Mouse (Mus musculus): Measurements from ENCODE around the gene Peli3.

Peli3 gene

DNA sequence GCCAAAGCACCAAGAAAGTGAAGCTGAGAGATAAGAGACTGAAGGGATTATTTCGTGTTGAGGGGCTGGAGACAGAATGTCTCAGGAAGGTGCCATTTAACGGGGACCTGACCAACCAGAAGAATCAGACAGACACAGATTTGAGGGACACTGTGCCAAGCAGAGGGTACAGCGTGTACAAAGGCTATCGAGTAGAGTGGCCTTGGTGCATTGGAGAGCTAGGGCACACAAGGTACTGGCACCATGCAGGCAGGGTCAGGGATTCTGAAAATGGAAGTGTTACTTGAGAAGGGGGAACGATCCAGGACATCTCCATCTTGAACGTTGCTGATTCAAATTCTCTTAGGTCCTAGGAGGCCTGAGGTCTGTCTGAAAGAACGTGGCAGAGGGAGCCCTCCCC, 33.6 kb downstream of the Peli3 start:
- no peak for DNase-seq (ENCODE audit: low read depth)

DNA sequence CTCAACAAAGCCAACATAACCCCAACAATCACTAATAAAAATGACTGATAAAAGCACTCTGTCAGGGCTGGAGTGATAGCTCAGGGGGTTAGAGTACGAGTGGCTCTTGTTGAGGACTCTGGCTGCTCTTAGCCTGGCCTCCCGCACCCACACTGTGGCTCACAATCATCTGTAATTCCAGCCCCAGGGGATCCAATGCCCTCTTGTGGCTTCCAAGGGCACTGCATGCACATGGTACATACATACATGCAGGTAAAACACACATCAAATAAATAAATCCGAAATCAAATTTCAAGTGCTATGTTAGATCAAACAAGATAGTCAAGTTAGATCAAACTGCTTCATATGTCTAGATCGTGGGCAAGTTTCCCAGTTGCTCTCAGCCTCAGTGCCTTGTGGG, 34.8 kb downstream of the Peli3 start:
- peak; percentile 59 for DNase-seq (ENCODE audit: low read depth)

DNA sequence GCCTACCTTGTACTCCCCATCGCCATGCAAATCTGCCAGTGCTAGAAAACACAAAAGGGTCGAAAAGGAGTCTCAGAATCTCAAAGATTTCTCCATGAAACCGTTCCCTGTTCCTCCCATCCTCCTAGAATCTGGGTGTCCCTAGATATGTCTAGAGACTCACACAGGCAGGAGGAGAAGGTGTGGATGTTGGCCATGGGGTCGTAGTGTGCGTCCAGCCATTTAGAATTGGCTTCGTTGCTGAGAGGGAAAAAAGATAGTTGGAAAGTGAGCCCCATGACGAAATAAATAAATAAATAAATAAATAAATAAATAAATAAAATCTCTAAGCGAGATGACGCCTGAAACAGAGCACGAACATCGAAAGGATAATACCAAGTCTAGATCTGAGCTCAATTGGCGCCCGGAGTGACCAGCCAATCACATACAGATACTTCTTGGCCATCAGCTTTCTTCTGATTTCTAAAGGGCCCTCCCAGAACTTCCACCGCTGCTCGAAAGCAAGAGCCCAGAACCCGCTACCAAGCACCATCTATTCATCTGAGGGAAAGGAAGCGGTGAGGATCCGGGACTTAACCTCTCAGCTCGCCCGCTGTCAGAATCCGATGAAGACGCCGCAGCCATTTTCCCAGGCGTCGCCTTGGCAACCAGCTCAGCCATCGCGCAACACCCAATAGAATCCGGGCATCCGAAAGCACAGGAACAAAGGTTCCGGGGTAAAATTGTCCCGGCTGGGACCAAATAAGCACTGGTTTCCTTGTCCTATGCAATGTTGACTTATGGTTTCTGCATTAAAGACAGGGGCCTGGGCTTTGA, 36.7 kb downstream of the Peli3 start, which contains the start of gene Bbs1:
TSS of gene Bbs1 (minus strand) at position 650 of the 816 bp plus-strand sequence.
- DNase-seq (ENCODE audit: low read depth), result peak; percentile 93

DNA sequence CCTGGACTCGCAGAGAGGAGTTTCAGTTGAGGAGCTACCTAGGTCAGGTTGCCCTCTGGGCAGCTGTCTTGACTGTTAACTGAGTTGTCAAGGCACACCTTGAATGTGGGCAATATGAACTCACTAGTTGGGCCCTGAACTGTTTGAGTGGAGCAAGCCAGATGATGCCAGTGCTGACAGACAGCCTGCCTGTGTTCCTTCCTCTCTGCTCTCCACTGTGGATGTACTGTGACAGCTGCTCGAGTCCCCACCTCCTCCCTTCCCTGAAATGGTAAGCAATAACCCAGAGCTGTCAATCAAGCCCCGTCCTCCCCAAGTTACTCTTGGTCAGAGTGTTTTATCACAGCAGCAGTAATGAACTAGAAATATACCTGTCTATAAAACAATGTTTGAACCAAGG, 43.0 kb downstream of the Peli3 start:
- DNase-seq (ENCODE audit: low read depth), result no peak

DNA sequence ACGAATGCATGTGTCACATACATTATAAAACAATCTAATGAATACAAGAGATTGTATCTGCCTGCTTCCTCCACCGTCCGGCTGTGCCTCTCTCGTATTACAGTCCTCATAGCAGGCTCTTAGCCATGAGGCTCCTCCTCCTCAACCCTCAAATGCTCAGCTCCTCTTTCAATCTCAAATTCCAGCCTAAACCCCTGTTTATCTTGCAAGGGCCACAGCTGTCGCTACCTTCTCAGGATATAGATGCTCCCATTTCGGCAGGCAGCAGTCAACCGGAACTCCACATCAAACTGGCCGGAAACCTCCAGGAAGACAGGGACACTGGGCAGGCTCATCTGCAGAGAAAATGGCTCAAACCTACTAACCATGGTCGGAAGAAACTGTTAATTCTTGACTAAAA, 44.0 kb downstream of the Peli3 start:
- no peak for DNase-seq (ENCODE audit: low read depth)

DNA sequence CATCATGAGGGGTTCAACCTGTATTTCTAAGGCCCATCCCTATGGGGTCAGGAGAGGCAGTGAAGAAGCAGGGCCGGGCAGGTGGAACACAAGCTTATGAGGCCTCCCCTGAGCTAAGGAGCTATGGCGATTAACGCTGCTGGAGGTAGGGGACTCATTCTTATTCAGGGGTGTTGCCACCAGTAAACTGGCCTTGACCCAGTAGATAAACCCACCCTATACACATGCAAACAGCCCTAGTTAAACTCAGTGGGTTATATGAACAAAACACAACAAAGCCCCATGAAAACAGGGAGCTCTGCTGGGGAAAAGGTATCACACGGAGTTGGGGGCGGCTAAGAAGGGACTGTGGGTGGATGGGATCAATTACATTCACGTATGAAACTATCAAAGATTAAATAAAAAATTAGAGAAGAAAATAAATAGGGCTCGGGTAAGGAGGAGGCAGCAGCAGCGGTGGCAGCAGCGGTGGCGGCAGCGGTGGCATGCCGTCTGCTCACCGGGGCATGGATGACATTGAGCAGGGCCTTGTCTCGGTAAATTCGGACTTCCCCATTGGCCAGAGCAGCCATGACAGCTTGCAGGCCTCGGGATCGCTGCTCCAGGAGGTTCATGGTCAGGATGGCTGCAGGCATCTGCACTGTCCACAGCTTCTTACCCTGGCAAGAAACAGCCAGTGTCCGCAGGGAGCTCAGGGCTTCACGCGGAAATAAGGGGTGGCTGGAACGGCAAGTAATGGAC, 46.0 kb downstream of the Peli3 start:
- DNase-seq (ENCODE audit: low read depth), result no peak

DNA sequence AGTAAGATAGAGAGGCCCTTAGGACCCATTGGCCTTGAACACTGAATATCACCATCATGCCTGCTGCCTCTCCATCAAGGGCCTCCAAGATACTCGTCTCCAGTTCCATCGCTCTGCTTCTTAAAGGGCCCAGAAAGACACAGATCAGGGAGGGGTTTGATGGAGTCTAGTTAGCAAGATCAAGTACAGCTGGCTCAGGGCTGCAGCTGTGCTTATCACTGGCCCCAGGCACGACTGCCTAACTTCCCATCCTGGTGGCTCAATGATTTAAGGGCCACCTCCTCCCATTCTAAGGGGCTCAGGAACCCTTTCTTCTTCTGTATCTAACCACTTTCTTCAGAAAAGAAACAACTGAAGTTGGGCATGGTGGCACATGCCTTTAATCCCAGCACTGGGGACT, 51.1 kb downstream of the Peli3 start:
- no peak for DNase-seq (ENCODE audit: low read depth)

DNA sequence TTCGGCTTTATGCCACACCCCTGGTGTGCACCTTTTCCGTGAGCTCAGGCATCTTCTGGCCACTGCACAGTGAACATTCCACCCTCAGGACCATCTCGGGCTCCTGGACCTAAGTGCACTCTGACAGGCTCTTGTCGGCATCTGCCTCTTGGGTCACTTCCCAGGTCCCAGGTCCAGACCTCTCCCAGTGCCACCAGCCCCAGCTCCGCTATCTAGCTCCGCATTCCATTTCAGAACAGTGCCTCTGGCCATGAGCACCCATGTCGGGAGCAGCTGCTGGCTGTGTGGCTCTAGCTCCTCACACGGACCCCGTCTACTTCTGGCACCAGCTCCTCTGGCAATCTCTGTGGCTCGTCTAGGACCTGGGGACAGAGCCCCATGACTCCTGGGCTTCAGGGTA, 53.1 kb downstream of the Peli3 start:
- DNase-seq (ENCODE audit: low read depth), result no peak

DNA sequence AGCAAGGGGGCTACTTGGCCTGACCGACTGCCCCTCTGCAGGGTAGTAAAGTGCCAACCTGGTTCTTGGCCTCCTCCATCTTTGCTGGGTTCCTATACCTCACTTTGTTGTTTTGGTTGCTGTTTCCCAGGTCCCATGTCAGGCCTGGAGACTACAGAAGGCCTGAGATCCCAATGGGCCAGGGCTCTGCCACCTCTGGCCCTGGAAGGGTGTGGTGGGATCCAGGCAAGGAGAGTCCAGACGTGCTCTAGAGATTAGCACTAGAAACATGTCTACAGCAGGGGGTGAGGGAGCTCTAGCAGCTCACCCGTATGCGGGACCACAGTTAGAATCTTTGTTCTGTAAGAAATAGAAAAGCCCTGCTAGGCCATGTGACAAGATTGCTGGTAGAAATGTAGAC, 59.0 kb downstream of the Peli3 start:
- no peak for DNase-seq (ENCODE audit: low read depth)
